Mouse (Mus musculus) granulocyte monocyte progenitor cell, adult 5-6 weeks (primary cell): ENCODE results near the gene Dap. TPM values are rescaled to one million over a fixed set of nuclear protein-coding genes. Genes with fewer than 3 reads are reported as not detected.

Experiments used
- ATAC-seq: replicated peaks from 2 replicates; pipeline ENCODE4 v1.8.0; 2016; ENCODE audit warnings: mild to moderate bottlenecking, moderate TSS enrichment, inconsistent platforms; ENCODE audit not compliant: poor library complexity, severe bottlenecking
- total RNA-seq, 2 experiments: library from RNA; stranded (forward) in 1 of 2; stranded (reverse) in 1 of 2; fragments of 200-712, 200-1000 nt in 1 of 2; fragments of >200 nt in 1 of 2; fragmentation: Nextera tagmentation in 1 of 2; gene quantifications; 2 replicates each; pipeline ENCODE4 v1.2.3; 2014 to 2017

Gene Dap
- total RNA-seq, 2 experiments from 2014 or later: 117 to 128 TPM

DNA sequence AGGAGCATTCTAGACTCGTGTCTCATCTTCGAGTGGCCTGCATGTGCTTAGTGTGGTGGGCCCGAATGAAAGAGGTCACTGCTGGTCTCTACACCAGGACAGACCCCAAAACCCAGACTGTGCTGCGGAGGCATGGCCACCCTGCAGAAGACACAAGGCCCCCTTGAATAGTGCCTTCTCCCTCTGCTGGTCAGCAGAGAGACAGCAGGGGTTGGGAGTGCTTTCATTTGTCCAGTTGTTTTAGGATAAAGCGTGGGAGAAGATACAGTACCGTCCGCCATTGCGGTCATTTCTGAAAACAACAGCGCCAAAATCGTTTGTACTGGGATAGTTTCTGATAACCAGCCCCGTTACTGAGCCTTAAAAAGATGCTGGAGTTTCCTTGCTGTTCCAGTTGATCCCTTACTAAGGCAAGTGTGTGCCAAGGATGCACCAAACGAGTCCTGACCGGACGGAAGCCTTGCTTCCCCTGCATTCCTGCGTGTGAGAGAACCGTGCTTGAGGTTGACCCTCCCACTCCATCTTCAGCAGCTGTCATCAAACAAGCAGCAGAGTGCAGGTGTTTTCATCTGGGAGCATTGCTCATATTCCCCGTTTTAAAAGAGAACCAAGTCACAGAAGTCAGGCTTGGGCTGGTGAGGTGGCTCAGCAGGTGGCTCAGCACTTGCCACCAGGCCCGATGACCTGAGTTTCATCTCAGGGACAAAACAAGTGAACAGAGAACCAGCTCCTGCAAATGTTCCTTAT lies 34.8 kb downstream of the Dap start:
- ATAC-seq: no peak

DNA sequence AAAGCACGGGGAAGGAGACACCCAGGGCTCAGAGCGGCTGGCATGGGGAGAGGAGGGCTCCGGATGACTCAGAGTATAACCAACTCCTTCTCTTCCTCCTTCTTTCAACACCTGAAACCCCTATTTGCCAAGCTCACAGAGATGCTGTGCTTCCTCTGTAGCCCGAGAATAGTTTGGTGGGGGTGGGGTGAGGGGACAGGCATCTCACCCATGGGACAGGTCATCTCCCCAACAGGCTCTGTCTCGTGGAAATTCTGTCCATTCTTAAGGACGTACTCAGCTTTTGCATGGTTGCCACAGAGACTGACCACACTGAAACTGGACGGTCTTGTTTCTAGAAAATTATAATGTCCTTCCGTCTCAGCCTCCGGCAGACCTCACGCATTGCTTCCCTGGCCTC lies 37.0 kb downstream of the Dap start:
- no peak for ATAC-seq

DNA sequence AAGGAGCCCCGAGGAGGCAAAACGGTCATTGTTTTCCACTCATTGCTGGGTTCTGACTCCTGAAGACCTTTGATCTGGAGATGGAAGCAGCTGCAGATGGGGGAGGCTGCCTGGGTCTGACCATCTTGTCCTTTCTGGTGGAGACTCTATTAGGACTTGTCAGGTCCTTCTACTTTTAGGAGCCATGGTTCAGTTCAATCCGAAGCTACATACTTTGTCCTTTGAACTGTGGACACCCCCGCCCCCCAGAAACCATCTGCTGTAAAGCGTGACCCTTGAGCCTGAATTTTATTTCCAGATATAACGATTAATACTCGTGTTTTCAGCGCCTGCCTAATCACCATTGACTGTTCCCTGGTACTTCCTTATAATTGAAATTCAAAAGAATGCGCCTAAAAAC lies 38.2 kb downstream of the Dap start:
- no peak for ATAC-seq

DNA sequence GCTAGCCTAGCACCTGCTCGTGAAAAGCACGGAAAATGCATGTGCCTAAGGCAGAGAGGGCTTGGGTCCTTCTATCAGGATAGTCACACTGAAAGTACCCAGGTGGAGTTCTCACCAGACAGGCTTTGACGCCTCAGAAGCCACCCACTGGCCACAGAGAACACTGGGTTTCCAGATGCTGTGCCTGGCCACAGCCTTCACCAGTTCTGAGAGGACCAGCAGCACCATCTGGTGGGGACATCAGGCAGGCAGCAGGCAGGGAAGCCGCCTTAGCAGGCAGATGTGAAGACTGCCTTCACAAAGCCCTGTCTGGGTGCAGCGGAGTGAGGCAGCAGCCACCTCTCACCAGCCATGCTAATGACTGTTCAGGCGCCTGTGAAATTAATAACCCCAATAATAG lies 40.7 kb downstream of the Dap start:
- ATAC-seq: peak; percentile 79

DNA sequence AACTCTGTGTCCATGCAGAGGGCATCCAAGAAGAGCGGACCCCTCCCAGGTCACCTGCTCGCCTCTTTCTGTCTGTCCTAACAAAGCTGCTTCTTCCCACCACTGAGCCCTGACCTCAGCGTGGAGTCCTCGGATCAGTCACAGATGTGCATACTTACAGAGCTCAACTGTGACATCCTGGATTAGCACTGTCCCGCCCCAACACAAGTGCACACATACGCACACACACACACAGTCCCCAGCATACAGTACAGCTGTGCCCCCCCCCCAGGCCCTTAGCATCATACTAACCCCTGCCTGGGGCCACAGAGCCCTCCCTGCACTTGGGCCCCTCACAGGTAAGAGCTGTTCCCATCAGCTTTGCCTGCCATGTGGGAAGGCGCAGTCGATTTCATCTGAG lies 41.3 kb downstream of the Dap start:
- ATAC-seq: no peak

DNA sequence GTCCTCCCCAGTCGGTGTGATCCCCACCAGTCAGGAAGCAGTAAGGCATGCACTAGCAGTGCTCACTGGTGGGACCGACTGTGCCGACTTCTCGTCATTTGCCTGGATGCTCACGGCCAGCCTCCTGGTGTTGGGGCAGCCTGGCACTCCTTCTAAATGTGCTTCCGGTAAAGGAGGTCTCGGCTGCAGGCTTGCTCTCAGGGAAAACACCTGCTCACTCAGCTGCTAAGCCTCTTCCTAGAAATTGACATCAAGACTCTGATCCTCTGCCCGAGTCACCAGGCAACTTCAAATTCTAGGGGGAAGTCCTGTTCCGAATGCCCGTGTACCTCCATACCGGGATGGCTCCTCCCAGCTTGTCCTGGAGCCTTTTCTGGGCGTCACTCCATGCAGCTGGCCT lies 41.7 kb downstream of the Dap start:
- no peak for ATAC-seq

DNA sequence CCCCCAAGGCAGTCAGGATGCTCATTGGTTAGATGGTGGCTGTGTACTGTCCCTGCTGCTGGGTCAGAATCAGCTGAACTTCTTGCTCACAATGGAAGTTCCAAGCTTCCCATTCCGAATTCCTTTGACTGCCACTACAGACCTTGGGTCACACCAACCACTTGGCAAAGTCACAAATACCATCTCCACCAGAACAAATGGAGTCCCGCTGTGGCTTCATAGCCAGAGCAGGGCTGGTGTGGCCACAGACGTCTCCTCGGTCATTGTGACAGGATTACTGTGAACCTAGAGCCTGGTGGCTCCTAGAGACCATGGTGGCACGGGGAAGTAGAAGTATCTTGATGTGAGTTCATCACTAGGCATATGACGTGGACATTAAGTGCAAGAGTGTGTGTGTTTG lies 44.0 kb downstream of the Dap start:
- ATAC-seq: no peak

DNA sequence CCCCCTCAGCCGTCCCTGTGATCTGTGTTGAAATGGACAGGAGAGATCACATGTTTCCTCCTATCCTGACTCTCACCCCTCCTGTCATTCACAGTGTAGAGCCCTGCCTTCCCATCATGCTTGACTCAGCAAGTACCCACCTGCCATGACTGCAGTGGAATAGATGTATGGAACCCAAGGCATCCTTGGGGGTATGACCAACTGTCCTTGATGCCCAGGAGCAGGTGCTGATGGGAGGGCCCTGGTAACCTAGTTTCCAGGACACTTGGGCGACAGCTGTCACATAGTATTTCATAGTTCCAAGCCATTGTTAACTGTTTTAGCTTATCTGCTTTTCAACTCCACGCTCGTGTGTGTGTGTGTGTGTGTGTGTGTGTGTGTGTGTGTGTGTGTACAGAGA lies 45.4 kb downstream of the Dap start:
- no peak for ATAC-seq

DNA sequence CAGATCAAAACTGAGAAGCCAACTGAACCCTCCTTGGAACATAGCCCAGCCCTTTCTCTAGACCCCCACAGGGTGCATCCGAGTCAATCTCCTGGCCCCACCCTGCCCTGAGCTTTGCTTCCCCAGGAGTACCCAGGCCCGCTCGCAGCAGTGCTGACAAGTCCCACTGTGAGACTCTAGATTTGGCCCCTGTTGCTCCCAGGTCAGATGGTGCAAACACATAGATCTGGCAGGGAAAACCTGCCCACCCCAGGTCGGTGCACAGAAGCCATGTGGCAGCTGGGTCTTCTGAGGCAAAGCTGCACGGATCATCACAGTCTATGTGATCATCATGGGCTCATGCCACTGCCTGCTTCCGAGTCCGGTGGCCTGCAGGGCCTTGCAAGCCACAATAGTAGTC lies 48.6 kb downstream of the Dap start:
- no peak for ATAC-seq

DNA sequence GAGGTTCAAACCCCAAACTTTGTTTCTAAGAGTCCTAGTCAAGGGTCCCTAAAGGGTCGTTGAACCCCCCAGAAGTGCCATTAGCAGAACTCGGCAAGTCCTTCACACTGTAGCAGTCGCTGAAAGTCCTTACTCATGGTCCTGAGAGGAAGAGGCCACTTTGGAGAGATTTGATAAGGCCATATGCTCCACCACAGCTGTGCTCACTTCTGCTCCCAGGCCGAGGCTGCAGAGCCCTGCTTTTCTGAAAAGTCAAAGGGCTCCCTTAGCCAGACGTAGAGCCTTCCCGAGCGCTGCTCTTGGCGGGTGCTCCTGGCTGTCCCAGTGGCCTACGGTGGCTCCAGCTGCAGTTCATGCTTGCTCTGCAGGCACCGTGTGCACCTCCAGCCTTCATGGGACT lies 49.4 kb downstream of the Dap start:
- ATAC-seq: peak; percentile 80

DNA sequence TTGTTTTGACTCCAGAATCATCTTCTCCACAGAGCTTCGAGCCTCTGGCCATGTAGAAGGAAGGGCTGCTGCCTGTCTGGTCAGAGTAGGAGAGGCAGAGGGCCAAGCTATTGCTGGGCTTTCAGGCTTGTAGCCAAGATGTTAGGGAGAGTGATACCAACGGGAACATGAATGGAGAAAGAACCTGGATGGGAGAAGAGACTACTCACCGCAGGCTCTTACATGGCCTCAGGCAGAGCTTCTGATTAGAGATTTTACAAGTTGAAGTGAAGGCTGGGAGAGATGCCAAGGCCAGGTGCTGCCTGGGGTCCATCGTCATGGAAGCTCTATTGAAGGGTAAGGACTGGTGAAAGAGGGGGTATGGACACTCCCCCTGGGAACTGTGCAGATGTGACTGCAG lies 54.0 kb downstream of the Dap start:
- ATAC-seq: no peak

DNA sequence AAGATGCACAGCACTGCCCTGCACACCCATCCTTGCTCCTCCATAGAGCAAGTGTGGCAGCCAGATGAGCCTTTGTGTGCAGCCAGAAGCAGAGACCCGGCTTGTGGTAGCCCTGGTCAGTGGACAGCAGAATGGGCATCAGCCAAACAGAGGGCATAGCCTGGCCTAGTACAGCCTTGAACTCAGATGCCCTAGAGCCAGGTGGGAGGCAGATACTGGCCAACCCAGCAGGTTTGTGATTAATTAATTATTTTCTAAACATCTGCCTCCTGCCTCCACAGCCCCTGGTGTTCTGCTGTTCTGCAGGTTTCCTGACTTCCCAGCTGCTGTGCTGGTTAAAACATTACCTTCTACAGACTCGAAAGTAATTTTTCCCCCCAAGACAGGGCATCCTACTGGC lies 55.0 kb downstream of the Dap start:
- ATAC-seq: no peak

DNA sequence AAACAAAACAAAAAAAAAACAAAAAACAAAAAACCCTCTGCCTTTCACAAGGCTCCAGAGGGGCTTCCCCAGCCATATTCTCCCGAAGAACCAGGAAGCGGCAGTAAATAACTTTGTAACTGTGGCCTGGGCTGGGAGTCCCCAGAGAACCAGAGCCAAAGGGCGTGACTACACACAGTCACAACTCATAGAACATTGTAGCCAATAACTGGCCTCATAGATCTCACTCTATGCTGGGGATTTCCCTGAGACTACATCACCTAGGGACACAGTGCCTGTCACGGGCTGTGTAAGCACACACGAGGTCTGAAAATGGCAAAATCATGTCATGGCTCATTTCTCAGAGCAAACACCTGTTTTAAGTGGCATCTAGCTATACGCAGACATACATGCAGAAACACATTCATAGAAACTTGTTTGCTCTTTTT lies 55.5 kb downstream of the Dap start:
- ATAC-seq: peak; percentile 48

DNA sequence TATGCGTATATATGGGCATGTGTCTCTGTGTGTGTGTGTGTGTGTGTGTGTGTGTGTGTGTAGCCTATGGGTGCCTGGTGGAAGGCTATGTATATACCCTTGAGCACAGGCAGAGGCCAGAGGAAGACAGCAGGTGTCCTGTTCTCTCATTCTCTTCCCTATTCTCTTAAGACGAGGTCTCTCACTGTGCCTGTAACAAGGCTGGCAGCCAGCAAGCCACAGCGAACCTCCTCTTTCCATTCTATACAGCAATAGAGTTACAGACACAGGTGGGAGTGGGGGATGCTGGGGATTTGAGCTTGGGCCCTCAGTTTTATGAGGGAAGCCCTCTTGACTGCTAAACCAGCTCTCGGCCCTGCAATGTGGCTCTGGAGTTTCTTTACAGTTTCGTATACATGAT lies 55.9 kb downstream of the Dap start:
- ATAC-seq: no peak

DNA sequence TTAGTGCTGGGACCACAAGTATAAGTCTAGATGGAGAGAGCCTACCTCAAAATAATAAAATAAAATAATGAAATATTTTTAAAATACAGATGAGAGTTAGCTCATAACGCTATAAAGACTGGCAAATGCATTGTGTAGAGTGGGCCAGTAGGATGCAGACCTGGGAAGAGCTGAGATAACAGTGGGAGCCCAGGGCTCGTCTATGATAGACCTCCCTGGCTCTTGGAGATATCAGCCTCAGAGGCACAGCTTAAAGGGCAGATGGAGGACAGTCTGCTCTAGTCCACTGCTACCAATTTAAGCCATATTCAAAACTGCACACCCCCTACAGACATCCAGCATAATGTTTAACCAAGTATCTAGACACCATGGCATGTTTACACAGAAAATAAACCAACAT lies 56.6 kb downstream of the Dap start:
- no peak for ATAC-seq

DNA sequence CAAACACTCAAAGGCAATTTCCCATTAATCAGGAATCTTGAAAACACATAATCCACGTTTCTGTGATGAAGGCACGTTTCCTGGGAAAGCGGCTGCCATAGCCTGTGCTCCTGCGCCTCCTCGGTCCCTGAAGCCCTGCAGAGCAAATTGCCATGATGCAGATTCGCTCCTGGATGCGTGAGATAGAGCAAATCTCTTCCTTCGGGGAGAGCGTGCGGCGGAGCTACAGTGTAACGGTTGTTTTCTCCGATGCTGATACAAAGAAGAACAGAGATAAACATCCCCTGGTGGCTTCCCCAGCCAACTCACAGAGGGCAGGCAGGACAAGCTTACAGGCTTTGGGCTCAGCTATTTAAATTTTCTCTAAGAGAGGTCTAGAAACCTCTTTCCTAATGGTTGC lies 57.7 kb downstream of the Dap start:
- ATAC-seq: no peak

DNA sequence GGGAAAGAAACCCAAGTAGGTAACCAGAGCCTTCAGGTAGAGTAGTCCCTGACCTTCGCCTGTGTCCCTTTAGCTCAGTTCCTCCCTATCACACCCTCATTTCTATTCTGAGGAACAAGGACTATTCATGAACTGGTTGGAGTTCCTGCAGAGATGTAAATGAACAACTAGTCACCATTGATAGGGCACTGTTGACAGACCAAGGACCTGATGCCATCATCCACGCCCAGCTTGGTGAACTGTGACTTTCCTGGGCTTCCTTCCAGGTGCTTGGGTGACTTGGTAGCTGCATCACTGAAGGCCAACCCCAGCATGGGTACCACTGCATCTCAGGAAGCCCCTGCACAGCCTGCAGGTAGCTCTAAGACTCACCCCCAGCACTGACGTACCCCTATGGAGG lies 58.2 kb downstream of the Dap start:
- ATAC-seq: no peak

DNA sequence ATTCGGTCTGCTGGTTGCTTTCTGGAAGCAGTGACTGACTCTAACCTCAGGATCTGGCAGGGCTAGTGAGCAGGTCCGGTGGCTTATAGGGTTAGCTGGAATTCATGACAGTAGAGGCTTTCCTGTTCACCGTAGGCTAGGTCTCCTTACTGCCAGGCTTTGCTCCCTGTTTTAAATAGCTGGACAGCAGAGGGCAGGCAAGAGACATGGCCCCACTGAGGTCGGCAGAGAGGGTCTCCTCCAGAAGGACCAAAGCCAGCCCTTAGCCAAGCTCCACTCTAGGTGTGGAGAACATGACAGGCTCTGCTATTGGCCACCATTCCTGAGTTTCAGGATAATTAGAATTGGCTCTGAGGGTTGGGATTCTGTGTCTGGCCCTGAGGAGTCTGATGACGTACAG lies 60.0 kb downstream of the Dap start:
- ATAC-seq: peak; percentile 28; the same call in 1 of the 2 replicates

DNA sequence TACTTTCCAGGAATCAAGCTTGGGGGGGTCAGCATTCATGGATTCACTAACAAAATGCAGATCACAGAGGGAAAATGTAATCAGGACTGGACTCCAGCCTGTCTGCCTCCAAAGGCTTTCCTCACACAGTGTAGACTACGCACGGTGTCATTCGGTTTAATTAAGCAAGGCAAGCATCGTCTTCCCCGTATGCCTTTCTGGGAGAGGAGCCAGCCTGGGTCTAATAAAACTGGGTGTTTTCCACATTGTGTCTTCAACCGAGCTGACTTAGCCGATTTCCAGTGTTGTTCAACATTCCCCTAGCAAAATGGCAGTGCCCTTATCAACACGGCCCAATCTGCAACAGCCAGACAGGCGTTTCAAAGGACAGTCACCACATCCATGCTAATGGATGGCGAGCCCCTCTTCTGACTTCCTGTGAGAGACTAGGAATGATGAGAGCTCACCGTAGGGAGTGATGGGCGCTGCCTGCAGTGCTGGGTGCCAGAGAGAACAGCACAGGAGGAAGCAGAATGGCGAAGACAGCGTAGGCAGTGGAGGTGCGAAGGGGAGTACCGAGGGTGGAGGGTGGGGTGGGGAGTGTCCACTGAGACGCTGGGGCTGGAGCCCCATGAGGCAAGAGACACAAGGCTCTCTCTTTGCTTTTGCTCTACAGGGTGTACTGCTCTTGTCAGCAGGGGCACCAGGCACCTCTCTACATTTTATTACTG lies 61.0 kb downstream of the Dap start:
- no peak for ATAC-seq

DNA sequence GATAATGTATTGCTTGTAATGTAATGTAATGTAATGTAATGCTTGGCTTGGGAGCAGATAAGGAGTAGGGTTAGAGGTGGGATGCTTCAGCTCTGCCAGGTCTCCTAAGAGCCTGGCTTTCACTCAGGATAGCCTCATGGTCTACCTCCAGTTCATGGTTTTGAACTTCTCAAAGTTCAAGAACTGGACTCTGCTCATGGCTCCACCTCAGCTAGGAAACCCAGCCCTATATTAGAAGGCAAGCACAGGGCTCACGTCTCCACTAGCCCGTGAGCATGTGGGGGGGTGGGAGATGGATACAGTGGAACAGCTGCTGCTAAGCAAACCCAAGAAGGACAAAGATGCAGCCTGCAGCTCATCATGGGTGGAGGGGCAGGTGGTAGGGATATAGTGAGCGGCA lies 61.6 kb downstream of the Dap start:
- ATAC-seq: no peak

DNA sequence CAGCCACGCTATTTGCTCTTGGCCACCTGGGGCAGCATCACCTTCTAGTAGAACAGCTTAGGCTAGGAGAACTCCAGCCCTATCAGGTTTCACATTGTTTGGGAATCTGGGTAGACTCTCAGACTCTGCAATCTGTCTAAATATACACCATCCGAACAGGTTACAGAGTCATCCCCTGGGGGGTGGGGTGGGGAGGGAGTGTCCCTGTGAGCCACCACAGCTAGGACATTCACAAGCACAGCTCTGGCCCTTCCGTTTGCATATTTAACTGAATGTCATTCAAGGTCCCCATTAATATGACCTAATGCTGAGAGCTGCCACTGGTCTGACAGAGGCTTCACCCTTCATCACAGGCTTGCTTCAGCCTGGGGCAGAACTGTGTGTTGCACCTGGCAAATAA lies 68.5 kb downstream of the Dap start:
- no peak for ATAC-seq

DNA sequence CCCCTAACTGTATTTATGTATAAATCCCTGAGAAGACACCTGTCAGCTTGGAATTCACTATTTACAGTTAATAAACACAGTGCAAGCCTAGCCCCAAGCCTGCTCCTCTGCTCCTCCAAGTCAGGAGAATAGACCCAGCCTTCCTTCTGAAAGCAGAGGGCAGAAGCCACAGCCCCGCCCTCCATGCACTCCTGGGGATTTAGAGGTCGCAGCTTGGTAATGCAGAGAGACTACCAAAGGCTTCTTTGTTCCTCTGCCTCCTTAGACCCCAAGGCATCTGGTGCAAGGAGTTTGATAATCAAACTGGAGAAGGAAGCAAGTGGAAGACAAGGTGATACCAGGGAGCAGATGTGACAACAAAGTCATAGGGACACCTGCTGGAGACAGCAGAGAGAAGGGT lies 70.2 kb downstream of the Dap start:
- ATAC-seq: no peak
